Mouse (Mus musculus): ENCODE data around the gene BC049352.

DNA sequence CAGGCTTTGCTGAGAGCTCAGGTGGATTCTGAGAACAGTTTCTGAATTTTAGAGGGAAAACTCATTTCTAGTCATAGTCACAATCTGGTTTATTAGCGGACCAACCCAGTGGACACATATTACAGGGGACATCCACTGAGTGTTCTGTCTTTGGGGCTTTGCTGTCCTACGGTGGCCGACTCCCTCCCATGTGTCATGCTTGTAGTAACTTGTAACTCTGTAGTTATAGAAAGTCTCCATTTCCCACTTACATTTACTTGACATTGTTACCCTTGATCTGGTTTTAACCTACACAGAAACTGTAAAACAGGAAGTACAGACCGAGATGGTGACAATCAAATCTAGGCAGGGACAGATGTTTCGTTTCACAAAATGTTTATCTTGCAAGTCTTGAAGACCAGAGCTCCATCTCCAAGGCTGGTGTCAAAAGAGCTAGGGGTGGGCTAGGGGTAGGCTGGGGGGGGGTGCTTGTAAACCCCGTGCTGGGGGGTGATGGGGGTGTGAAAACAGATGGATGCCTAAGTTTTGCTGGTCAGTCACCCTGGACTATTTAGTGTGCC lies 53.9 kb downstream of the BC049352 start:
- TF ChIP-seq POLR2A (IDR thresholded peaks at IDR 0.05; ENCODE audit: borderline replicate concordance, extremely low read depth, insufficient read depth, insufficient read length, poor library complexity, severe bottlenecking): no peak
- TF ChIP-seq CTCF (IDR thresholded peaks at IDR 0.05; ENCODE audit: borderline replicate concordance, extremely low read depth, insufficient read depth, insufficient read length): no peak

Measured in brain, embryonic 14.5 days (tissue).